Mouse (Mus musculus): ENCODE measurements around the gene Rbpms2. TPM values are rescaled to one million over a fixed set of nuclear protein-coding genes. Genes with fewer than 3 reads are reported as not detected.

Rbpms2 gene
- 4.0 and 4.7 TPM in 2 replicates for polyA plus RNA-seq (2014; fragmentation: Nextera tagmentation; extraction: Ambion mirVana)

DNA sequence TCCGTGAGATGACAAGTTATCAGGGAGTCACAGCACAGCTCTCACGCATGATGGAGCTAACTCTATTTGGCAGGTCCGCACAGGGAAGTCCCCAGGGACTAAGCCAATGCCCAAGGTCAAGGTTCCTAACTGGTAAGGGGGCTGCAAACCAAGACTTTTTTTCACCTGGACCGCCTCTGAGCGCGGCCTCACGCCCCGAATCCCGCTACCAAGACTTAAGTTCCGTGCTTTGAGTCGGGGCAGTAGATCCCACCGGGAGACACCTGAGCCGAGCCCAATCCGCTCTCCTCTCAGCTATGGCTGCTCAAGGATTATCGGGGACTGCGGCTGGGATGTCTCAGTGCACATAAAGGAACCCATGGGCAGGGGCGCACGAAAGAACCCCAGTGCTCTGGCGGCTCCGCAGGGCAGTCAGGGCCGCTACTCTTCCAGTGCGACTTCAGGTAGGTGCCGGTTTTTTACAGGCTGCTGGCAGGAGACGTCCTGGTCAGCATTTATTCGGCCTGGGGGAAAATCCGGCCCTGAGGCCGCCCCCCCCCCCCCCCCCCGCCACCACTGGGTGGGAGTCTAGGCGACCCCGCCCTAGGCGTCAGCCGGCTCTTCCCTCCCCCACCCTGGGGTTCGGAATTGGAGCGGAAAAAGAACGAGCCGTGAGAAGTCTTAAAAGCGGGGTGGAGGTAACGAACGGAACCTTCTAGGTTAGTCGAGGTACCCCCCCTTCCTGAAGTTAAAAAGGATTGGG is at the start of gene Rbpms2:
TSS of gene Rbpms2 (plus strand) at position 624 of the 742 bp plus-strand sequence.
- Histone ChIP-seq H3K36me3 (replicated peaks; ENCODE audit: control insufficient read depth, insufficient read depth) (no peaks in the 10 kb centered on the region), H3K4me1 (replicated peaks; ENCODE audit: control insufficient read depth, insufficient read depth, low read length) (peaks cover 12% of the 10 kb centered on the region; the same call in 1 of the 2 replicates), H3K27ac (no peak within 1 kb of the TSS), H3K4me2 (replicated peaks) (peak within 1 kb of the TSS; percentile 99), H3K9me3 (ENCODE audit: control insufficient read depth, low read length) (no peaks in the 10 kb centered on the region), H3K9ac (peak within 1 kb of the TSS; percentile 64), H3K4me3 (replicated peaks; ENCODE audit: low read length) (peak within 1 kb of the TSS; percentile 61), H3K27me3 (ENCODE audit: control insufficient read depth, insufficient read depth, low read length) (peaks cover 54% of the 10 kb centered on the region)
- DNase-seq (ENCODE audit: low spot score) (no peak), ATAC-seq (ENCODE audit: low FRiP score) (no peak)
- WGBS = 1% methylated on average over 40 of the region's 40 CpGs

DNA sequence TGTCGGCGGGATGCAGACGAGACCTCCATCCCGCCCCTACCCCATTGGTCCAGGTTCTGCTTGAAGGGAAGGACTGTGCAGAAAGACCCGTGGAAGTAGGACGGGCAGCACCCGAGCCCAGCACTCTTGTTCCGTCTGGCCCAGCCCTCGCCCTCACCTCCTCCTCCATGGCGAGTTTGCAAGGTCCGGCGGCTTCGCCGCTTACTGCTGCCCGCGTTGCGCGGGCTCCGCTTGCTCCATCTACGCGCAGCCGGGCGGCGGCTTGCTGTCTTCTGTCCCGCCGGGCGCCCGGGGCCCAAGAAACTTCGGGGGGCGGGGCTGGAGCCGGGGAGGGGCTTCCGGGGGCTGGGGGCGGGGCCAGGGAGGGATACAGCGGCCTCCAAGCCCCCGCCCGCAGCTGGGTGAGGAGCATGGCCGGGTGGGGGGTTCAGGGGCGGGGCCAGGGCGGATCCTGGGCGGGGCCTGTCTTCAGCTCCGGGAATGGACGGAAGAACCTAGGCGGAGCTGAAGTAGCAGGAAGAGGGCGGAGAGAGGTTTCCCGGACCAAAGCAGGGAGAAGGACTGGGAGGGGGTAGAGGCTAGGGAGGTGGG is 49.6 kb upstream of the Rbpms2 start, which contains the start of gene Plekho2:
TSS of gene Plekho2 (minus strand) at position 260 of the 591 bp plus-strand sequence.
- Histone ChIP-seq H3K36me3 (replicated peaks; ENCODE audit: control insufficient read depth, insufficient read depth) (no peaks in the 10 kb centered on the region), H3K4me1 (replicated peaks; ENCODE audit: control insufficient read depth, insufficient read depth, low read length) (peaks cover 20% of the 10 kb centered on the region; the same call in 1 of the 2 replicates), H3K27ac (peak within 1 kb of the TSS; percentile 68), H3K9me3 (ENCODE audit: control insufficient read depth, low read length) (no peaks in the 10 kb centered on the region), H3K4me2 (replicated peaks) (peak within 1 kb of the TSS; percentile 68), H3K27me3 (ENCODE audit: control insufficient read depth, insufficient read depth, low read length) (no peaks in the 10 kb centered on the region), H3K4me3 (replicated peaks; ENCODE audit: low read length) (peak within 1 kb of the TSS; percentile 53), H3K9ac (peak within 1 kb of the TSS; percentile 58)
- WGBS = 2% methylated on average over 41 of the region's 45 CpGs
- peak; percentile 89 for DNase-seq (ENCODE audit: low spot score)
- ATAC-seq (ENCODE audit: low FRiP score) = peak; percentile 95

DNA sequence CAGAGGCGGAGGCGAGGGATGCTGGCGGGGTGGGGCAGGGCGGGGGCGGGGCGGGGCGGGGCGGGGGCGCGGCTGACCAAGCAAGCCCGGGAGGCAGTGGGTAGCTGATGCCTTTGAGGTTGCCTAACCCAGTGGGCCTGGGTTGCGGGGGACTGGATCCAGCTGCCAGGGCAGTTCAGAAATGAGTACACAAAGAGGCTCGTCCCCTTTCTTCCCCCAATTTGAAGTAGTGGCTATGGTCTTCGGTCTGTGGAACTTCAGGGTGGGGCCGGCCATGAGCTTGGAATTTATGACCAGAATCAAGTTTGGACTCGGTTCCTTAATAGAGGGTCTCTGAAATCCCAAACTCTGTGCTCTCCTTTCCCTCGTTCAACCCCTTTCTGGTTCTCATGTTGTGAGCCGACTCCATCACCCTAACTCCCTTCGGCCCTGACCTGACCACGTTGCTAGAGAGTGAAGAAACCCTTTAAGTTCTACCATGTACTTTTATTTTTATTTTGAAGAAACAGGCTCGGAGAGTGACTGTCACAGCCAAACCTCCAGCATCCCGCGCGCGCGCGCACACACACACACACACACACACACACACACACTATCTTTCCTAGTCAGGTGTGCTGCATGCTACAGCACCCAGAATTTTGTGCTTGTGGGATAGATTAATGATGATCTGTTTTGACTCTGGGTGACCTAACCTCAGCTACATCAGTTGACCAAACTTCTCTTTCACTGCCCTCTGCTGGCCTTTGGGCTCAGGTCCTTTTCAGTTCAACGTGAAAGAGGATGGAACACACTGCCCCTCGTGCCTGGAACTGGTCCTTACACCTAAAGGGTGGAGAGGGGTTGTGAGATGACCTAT is 48.8 kb upstream of the Rbpms2 start:
- Histone ChIP-seq H3K9me3 (ENCODE audit: control insufficient read depth, low read length) (no peaks in the 10 kb centered on the region), H3K4me3 (replicated peaks; ENCODE audit: low read length) (peak overlapping the region; percentile 53), H3K4me2 (replicated peaks) (peak overlapping the region; percentile 68), H3K27ac (peak overlapping the region; percentile 68), H3K36me3 (replicated peaks; ENCODE audit: control insufficient read depth, insufficient read depth) (no peaks in the 10 kb centered on the region), H3K4me1 (replicated peaks; ENCODE audit: control insufficient read depth, insufficient read depth, low read length) (peaks cover 14% of the 10 kb centered on the region; the same call in 1 of the 2 replicates), H3K9ac (peak overlapping the region; percentile 58), H3K27me3 (ENCODE audit: control insufficient read depth, insufficient read depth, low read length) (no peaks in the 10 kb centered on the region)
- ATAC-seq (ENCODE audit: low FRiP score) (peak; percentile 57), DNase-seq (ENCODE audit: low spot score) (peak; percentile 75)
- whole genome bisulfite sequencing = 6% methylated on average over 25 of the region's 29 CpGs

DNA sequence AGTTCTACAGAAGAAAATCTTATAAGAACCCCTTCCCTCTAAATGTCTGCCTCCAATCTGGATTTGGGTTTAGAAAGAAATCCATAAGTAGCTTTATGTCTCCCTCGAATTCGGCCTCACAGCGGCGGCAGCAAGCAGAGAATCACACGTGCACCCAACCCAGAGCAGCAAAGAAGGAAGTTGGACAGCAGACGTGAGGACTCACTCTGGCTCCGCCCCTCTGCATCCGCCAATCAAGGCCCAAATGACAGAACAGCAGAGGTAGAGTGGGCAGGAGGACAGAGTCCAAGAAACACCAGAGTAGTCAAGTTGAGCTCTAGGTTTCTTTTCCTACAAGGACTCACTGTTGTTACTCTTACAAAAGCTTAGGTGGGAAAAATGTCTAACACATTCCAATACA is 46.4 kb upstream of the Rbpms2 start:
- no peaks in the 10 kb centered on the region for H3K27me3 ChIP-seq (ENCODE audit: control insufficient read depth, insufficient read depth, low read length)
- no peak for ATAC-seq (ENCODE audit: low FRiP score)
- WGBS = 28% methylated on average over 8 of the region's 8 CpGs

DNA sequence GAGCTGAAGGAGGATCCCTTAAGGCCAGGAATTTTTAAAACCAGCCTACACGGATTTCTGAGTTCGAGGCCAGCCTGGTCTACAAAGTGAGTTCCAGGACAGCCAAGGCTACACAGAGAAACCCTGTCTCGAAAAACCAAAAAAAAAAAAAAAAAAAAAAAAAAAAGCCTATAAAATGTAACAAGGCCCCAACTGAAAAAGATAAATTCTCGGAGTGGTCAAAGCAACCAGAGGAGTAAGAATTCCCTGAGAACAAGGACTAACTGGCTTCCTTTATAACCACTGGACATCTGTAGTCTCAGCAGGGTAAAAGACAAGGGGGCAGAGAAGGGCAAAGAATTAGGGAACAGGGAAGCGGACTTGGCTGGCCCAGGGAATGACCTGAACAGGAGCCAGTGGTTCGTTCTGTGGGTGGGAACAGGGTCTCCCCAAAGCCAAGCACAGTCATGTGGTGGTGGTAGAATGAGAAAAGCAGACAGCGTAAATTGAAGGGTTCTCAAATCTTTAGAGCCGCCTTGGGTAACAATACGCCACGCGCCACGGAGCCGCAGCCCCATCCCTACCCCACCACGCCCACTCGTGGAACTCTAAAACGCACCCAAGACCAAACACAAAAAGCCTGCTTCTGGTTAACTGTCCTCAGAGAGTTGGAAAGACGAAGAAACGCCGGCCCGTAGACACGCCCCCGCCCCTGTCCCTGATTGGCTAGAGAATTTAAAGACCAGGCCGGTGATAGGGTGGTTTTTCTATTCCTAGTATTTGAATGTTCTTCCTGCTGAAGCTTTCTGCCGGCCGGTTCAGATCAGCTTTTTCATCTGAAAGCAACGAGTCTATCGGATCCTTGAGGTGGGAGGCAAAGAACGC is 42.8 kb upstream of the Rbpms2 start, which contains the start of gene Pif1:
TSS of gene Pif1 (plus strand) at position 755 of the 864 bp plus-strand sequence.
- Histone ChIP-seq H3K4me1 (replicated peaks; ENCODE audit: control insufficient read depth, insufficient read depth, low read length) (peaks cover 22% of the 10 kb centered on the region), H3K9ac (peak within 1 kb of the TSS; percentile 61), H3K27ac (no peak within 1 kb of the TSS; the same call in 1 of the 2 replicates), H3K9me3 (ENCODE audit: control insufficient read depth, low read length) (no peaks in the 10 kb centered on the region), H3K4me2 (replicated peaks) (peak within 1 kb of the TSS; percentile 99), H3K36me3 (replicated peaks; ENCODE audit: control insufficient read depth, insufficient read depth) (no peaks in the 10 kb centered on the region), H3K4me3 (replicated peaks; ENCODE audit: low read length) (peak within 1 kb of the TSS; percentile 47), H3K27me3 (ENCODE audit: control insufficient read depth, insufficient read depth, low read length) (no peaks in the 10 kb centered on the region)
- WGBS = 10% methylated on average over 28 of the region's 28 CpGs
- DNase-seq (ENCODE audit: low spot score) (peak; percentile 78), ATAC-seq (ENCODE audit: low FRiP score) (peak; percentile 85)

More for the DNA sequence above, 46.4 kb upstream of the Rbpms2 start:
- H3K27ac ChIP-seq = no peak overlapping the region
- peaks cover 18% of the 10 kb centered on the region for H3K4me1 ChIP-seq (replicated peaks; ENCODE audit: control insufficient read depth, insufficient read depth, low read length)
- H3K9ac ChIP-seq = no peak overlapping the region
- no peak for DNase-seq (ENCODE audit: low spot score)
- no peaks in the 10 kb centered on the region for H3K9me3 ChIP-seq (ENCODE audit: control insufficient read depth, low read length)
- no peaks in the 10 kb centered on the region for H3K36me3 ChIP-seq (replicated peaks; ENCODE audit: control insufficient read depth, insufficient read depth)
- H3K4me3 ChIP-seq (replicated peaks; ENCODE audit: low read length) = no peak overlapping the region
- no peak overlapping the region for H3K4me2 ChIP-seq (replicated peaks)

DNA sequence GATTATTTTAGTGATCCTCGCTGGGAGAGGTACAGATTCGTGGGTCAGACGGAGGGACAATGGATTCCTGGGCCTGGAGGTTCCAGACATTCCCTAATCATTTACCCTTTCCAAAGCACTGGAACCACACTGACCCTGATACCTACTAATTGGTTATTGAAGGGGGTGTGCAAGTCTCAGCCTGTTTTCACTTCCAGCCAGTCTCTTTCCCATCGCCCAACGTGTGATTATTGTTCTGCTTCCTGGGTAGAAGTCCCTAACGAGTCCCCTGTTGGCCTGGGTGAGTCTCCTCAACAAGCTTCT is 42.2 kb upstream of the Rbpms2 start:
- Histone ChIP-seq H3K4me1 (replicated peaks; ENCODE audit: control insufficient read depth, insufficient read depth, low read length) (peaks cover 22% of the 10 kb centered on the region), H3K4me3 (replicated peaks; ENCODE audit: low read length) (peak overlapping the region; percentile 47), H3K9ac (0 out of 2 replicates have a peak overlapping the region, but pooled peaks have one; percentile 61), H3K27me3 (ENCODE audit: control insufficient read depth, insufficient read depth, low read length) (no peaks in the 10 kb centered on the region), H3K27ac (no peak overlapping the region), H3K9me3 (ENCODE audit: control insufficient read depth, low read length) (no peaks in the 10 kb centered on the region), H3K36me3 (replicated peaks; ENCODE audit: control insufficient read depth, insufficient read depth) (no peaks in the 10 kb centered on the region), H3K4me2 (replicated peaks) (peak overlapping the region; percentile 99)
- ATAC-seq (ENCODE audit: low FRiP score) (no peak), DNase-seq (ENCODE audit: low spot score) (no peak)
- 0% methylated on average over 6 of the region's 6 CpGs for WGBS

DNA sequence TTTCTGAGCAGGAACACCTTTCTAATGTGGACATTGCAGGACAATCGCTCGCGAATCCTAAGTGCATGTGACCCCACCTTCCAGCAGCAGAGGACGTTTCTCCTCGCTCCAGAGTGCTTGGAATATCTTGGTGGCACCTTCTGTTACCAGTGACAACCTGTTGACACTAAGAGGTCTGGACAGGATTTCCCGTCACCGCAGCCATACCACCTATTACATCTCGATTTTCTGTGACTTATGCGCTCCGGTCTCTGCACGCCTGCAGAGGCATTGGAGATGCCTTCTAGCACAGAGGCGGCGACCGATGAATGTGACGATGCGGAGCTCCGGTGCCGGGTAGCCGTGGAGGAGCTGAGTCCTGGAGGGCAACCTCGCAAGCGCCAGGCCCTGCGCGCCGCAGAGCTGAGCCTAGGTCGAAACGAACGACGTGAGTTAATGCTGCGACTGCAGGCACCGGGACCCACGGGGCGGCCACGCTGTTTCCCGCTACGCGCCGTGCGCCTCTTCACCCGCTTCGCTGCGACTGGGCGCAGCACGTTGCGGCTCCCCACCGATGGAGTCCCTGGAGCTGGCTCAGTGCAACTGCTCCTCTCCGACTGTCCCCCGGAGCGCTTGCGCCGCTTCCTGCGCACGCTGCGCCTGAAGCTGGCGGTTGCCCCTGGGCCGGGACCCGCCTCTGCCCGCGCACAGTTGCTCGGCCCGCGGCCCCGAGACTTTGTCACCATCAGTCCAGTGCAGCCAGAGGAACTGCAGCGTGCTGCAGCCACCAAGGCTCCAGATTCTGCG is 41.7 kb upstream of the Rbpms2 start:
- WGBS = under 1% methylated on average over 64 of the region's 64 CpGs
- Histone ChIP-seq H3K36me3 (replicated peaks; ENCODE audit: control insufficient read depth, insufficient read depth) (no peaks in the 10 kb centered on the region), H3K27ac (no peak overlapping the region), H3K9me3 (ENCODE audit: control insufficient read depth, low read length) (no peaks in the 10 kb centered on the region), H3K4me3 (replicated peaks; ENCODE audit: low read length) (peak overlapping the region; percentile 47), H3K9ac (peak overlapping the region; percentile 61), H3K4me1 (replicated peaks; ENCODE audit: control insufficient read depth, insufficient read depth, low read length) (peaks cover 22% of the 10 kb centered on the region), H3K27me3 (ENCODE audit: control insufficient read depth, insufficient read depth, low read length) (no peaks in the 10 kb centered on the region), H3K4me2 (replicated peaks) (peak overlapping the region; percentile 99)
- DNase-seq (ENCODE audit: low spot score) (no peak), ATAC-seq (ENCODE audit: low FRiP score) (peak; percentile 44; the same call in 1 of the 2 replicates)

DNA sequence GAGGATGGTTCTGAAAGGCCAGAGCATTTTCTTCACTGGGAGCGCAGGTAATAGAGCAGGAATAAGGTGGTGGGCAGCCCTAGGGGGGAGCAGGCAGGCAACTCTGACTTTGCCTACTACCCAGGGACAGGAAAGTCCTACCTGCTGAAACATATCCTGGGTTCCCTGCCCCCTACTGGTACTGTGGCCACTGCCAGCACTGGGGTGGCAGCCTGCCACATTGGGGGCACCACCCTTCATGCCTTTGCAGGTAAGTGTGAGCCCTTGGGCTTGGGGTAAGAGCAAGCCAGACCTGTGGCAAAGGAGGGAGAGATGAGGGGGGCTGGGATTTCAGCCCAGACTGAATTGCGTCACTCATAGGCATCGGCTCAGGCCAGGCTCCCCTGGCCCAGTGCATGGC is 40.4 kb upstream of the Rbpms2 start:
- H3K9ac ChIP-seq = peak overlapping the region; percentile 61; the same call in 1 of the 2 replicates
- H3K27me3 ChIP-seq (ENCODE audit: control insufficient read depth, insufficient read depth, low read length) = no peaks in the 10 kb centered on the region
- H3K4me3 ChIP-seq (replicated peaks; ENCODE audit: low read length) = peak overlapping the region; percentile 47; the same call in 1 of the 2 replicates
- peaks cover 22% of the 10 kb centered on the region for H3K4me1 ChIP-seq (replicated peaks; ENCODE audit: control insufficient read depth, insufficient read depth, low read length)
- DNase-seq (ENCODE audit: low spot score) (no peak), ATAC-seq (ENCODE audit: low FRiP score) (no peak)
- H3K27ac ChIP-seq = no peak overlapping the region
- H3K9me3 ChIP-seq (ENCODE audit: control insufficient read depth, low read length) = no peaks in the 10 kb centered on the region
- no peaks in the 10 kb centered on the region for H3K36me3 ChIP-seq (replicated peaks; ENCODE audit: control insufficient read depth, insufficient read depth)
- H3K4me2 ChIP-seq (replicated peaks) = peak overlapping the region; percentile 99
- WGBS = 97% methylated on average over 3 of the region's 3 CpGs
